Mouse (Mus musculus) frontal cortex, postnatal 14 days (tissue): ENCODE results near the gene Pdxp.

Experiments used
- DNase-seq, 2 experiments: peaks; one replicate each; pipeline ENCODE4 v3.0.0; 2022; ENCODE audit warnings: low spot score in 2 of 2

Pdxp gene

GRCm38 (mm10) chr15:78899409-78899739 lies 14.3 kb upstream of the Pdxp start, which contains the start of gene Gm49510:
Gene Gm49510, plus strand, starts transcription at chr15:78899667.
- DNase-seq: no peak

DNA sequence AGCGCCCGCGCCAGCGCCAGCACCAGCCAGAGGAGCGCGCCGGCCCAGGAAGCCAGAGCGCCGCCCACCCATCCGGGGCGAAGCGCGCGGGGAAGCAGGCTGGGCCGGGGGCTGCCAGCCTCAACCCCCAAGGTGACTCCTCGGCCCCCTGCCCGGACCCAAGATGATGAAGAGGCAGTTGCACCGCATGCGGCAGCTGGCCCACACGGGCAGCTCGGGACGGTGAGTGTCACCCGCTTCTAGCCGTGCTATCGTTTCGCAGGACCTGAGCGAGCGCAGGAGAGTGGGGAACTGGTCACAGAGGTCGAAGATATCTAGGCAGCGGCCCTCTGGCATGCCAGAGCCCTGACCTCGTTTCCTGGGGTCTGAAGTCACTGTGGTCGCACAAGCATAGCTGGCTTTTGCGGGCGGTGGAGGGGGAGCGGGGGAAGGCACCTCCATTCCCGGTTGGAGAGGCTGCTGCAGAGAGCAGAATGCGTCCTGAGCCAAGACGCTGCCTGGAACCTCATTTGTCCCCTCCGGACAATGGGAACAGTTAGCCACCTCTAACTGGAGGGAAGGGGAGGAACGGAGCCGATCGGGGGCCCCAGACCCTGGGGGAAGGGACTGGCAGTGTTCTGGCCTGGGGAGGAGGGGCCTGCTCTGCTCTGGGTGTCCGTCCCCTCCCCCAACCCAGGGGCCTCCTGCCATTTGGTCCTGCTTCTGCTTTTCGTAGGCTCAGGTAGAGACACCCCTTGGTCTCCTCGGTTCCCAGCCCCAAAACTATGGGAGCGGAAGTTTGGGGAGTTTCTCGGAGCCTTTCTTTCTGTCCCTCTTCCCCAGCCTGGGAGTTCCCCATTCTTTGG lies 13.8 kb upstream of the Pdxp start, which contains the start of gene Sh3bp1:
Sh3bp1 (plus strand) TSS at position 29 of the 845 bp plus-strand sequence.
- no peak for DNase-seq

GRCm38 (mm10) chr15:78900585-78901421 lies 12.9 kb upstream of the Pdxp start:
- DNase-seq: no peak

DNA sequence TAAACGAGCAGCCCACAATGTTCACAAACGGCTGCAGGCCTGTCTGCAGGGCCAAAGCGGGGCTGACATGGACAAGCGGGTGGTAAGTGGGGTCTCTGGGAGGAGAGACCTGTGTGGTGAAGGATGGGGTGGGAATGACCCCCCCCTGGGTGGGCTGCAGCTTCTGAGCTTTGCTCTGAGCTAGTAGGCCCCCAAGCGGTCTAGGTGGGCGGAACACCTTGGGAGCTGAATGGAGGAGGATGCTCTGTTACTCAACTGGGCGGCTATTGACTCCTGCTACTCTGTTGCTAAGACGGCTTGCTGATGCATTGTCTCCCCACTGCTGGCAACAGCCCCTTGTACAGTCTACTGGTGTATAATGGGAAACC lies 12.3 kb upstream of the Pdxp start:
- DNase-seq: no peak

DNA sequence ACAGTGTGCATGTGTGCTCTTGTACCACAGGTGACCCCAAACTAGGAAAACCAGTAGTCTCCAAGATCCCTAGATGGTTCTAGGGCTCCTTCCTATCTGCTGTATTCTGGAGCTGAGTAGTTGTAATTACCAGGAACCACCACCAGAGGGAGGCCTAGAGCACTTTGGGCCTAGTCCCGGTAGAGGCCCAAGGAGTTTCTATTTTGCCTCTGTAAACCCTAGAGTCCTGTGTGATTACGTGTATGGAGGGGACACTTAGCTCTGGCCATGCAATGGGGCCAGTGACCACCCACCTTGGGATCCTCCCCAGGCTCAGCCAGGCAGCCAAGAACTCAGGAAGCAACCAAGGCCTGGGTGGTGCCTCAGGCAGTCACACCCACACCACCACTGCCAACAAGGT lies 10.5 kb upstream of the Pdxp start:
- peak in 1 of 2 experiments; percentile 72 for DNase-seq

DNA sequence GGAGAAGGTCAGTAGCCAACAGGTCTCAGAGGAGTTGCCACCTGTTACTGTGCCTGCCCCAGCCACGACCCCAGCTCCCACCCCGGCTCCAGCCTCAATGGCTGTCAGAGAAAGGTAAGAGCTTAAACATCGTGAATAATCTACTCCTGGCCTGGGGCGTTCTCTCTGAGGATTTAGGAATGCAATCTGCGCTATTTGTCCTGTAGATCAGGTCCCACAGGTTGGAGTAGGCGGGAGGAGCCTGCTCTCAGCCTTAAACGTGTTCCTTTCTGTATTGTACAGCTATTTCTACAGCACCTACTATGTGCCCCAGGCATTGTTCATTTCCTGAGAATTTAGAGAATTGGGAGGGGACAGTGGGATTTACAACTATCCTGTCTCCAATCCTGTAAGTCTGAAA lies 5.3 kb upstream of the Pdxp start:
- DNase-seq: no peak

GRCm38 (mm10) chr15:78908982-78909381 lies 4.7 kb upstream of the Pdxp start:
- DNase-seq: no peak

DNA sequence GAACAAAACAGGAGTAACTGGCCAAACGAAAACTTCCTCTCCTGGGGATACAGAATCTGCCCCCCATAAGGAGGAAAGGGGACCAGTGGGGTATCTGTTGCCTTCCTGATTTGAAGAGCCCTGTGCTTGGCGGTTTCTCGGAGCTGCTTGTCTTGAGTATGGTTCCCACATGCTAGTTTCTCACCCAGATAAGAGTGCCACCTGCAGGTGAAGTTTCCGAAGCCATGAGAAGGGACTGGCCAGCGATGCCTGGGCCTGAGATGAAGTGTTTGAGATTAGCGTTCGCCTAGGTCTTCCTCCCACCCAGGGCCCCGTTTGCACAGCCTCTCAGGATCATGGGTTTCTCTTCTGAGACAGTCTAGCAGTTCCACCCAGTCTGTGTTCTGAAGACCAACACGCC lies 1.7 kb upstream of the Pdxp start:
- DNase-seq: no peak

DNA sequence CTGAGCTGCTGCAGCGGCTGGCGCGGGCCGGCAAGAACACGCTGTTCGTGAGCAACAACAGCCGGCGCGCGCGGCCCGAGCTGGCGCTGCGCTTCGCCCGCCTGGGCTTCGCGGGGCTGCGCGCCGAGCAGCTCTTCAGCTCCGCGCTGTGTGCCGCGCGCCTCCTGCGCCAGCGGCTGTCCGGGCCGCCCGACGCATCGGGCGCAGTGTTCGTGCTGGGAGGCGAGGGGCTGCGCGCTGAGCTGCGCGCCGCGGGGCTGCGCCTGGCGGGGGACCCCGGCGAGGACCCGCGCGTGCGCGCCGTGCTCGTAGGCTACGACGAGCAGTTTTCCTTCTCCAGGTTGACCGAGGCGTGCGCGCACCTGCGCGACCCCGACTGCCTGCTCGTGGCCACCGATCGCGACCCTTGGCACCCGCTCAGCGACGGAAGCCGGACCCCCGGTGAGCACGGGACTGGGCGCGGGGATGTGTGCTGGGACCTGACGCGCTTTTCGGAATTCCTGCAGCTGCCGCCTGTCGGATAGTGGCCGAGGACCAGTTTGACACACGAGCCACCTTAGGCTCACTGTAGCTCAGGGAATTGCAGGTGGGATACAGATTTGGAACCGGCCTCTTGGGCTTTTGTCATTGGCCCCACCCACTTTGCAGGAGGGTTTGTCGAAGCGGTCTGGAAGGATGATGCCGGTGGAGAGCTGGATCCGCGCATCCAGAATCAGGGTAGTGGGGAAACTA lies 538 bp downstream of the Pdxp start:
- DNase-seq: peak in 1 of 2 experiments; percentile 55

DNA sequence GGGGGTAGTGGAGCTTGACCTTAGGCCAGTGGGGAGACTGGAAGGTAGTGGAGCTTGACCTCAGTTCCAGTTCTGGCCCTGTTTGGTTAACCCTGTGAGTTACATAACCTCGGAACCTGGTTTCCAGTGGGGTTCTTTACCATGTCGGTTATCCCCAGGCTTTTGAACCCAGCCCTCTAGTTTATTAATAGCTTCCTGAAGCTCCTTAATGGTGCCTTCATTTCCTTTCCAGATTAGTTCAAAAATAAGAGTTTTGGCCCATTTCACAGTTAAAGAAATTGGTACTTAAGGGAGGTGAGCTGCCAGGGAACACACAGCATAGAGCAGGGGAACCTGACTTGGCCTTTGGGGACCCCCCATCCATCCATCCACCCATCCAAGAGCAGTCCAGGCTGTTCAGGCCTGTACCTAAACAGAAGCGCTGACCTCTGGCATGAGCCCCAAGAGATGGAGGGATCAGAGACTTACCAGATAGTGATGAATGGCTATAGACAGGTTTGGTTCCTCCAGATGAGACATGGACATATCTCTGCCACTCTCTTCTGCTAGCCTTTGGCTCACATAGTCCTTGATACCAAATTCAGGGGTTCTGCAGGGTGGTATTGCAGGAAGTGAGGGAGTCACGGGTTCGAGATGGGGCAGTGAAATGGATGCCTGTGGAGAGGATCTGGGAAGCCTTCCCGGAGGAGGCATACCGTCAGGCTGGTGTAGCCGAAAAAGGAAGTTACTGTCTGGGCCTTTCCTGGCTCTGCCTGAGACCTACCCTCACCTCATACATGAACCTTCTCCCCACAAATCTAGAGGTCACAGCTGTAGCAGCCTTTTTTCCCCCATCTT lies 1.3 kb downstream of the Pdxp start:
- DNase-seq: no peak

- peak in 1 of 2 experiments; percentile 61 for DNase-seq
Measured at GRCm38 (mm10) chr15:78915660-78916017, 1.9 kb downstream of the Pdxp start.

DNA sequence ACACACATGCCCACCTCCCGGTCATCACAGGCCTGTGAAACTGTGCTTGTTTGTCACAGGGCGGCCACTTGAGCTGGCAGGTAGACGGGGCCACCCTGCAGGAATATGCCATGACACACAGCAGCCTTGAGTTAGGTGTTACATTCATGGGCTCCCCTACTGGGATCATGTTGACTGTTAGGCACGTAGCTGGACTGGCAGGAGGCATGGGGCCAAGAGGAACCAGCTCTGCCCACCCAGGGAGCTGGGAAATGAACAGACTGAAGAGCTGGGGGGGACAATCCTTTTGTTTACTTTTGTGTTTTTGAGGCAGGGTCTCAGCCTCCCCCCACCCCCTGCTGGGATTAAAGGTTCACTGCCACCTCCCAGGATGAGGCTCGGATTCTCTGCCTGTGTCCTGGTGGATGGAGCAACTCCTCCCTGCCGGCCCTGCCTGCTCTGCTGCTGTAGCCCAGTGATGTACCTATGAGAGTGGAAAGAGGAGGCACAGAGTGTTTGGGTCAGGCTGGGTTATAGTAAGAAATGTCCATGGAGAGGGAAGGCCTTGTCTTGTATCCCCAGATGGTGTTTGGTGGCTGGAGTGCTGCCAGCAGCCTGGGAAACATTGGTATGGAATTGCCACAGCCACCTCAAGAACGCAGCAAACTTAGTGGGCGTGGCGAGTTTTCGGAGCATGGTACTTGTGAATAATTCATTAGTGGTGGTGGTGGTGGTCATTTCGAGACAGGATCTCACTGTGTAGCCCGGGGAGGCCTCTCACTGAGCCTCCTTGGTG lies 2.5 kb downstream of the Pdxp start:
- no peak for DNase-seq

GRCm38 (mm10) chr15:78918126-78918525 lies 4.4 kb downstream of the Pdxp start:
- DNase-seq: no peak

GRCm38 (mm10) chr15:78919914-78920313 lies 6.2 kb downstream of the Pdxp start:
- no peak for DNase-seq

- no peak for DNase-seq
Measured at GRCm38 (mm10) chr15:78922700-78923099, 9.0 kb downstream of the Pdxp start.

GRCm38 (mm10) chr15:78923585-78923984 lies 9.9 kb downstream of the Pdxp start:
- DNase-seq: no peak

DNA sequence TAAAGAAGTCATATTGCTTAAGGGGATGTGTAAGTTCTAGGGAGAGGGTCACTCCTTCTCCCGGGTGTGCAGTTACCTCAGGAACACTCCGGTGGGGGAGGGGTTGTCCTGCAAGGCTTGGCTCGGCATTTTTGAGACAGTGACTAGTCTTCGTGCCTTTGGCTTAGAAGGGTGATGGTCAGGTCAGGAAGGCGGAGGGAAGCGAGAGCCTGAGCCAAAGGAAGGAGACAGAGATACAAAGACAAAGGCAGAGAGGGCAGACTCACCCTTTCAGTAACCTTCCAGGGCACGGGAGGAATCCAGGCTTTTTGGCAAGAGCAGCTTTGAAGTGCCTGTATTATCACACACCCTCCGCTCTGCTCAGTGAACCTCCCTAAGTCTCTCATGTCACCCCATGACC lies 11.4 kb downstream of the Pdxp start:
- DNase-seq: no peak

DNA sequence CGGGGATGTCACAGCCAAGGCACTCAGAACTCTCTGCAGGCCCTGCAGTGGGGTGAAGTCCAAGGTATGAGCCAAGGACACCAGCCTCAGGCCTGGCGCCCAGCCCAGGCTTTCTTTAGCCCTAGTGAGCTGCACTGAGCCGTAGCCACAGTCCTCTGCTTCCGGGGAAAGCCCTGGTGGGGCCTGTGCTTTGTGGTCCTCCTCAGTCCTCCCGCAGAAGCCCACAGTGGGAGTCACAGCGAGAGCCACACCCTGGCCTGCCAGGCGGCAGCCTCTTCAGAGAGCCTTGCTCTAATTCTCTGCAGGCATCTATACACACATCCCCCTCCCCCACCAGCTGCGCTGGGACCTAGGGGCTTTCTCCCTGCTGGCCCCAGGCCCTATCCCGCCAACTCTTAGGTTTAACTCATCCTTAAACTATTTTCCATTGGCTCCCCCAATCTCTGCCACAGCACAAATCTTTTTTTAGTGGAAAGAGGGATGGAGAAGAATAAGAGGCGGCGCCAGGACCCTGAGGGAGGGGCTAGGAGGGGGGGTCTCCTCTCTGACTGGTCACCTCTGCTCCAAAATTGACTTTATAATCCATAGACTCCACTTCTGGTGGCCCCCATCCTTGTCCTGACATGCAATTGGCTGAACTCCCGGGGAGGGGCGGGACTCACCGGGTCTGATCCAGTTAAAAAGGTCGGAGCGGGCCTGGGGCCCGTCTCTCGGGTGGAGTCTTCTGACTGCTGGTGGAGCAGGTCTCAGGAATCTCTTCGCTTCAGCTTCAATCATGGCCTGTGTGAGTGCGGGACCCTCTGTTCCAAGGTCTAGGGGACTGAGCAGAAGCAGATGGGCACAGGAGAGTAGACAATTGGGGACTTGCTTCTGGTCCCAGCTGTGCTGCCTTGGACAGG lies 12.6 kb downstream of the Pdxp start, which contains the start of gene Lgals1:
Lgals1 (plus strand) TSS at position 705 of the 899 bp plus-strand sequence.
- DNase-seq: peak in 1 of 2 experiments; percentile 48

- no peak for DNase-seq
Measured at GRCm38 (mm10) chr15:78927021-78927787, 13.5 kb downstream of the Pdxp start.
